Mouse (Mus musculus) adrenal gland, postnatal 25 days (tissue): ENCODE data around the gene Rab3c. TPM values are rescaled to one million over a fixed set of nuclear protein-coding genes. Genes with fewer than 3 reads are reported as not detected.

Source experiments
- DNase-seq: peaks from one replicate; pipeline ENCODE4 v3.0.0; 2021; ENCODE audit warnings: mixed read lengths
- total RNA-seq: library from RNA; stranded (reverse); gene quantifications from 2 replicates; pipeline ENCODE4 v1.2.3, GENCODE M21; 2021

Rab3c gene
- total RNA-seq, 1 experiment from 2014 or later = 33.2 TPM

- DNase-seq = no peak
Measured at GRCm38 (mm10) chr13:110190039-110190438, 90.8 kb downstream of the Rab3c start.

- no peak for DNase-seq
Measured at GRCm38 (mm10) chr13:110184963-110185685, 95.7 kb downstream of the Rab3c start.

DNA sequence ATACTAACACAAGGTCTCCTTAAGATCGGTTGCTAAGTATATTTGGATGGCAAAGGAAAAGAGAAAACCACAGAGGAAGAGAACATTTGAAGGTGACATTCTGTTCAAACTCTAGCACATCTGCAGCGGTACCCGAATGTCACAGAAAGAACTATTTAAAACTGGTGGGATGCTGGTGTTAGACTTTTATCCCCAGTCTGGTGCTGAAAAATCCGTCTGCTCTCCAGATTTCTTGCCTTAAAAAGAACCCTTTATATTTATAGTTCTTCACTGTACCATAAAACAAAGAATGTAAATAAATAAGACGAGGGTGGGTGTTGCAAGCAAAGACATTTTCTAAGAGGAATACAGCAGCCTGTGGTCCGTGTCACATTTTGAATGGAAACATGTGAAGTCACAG, 105.1 kb downstream of the Rab3c start:
- no peak for DNase-seq

DNA sequence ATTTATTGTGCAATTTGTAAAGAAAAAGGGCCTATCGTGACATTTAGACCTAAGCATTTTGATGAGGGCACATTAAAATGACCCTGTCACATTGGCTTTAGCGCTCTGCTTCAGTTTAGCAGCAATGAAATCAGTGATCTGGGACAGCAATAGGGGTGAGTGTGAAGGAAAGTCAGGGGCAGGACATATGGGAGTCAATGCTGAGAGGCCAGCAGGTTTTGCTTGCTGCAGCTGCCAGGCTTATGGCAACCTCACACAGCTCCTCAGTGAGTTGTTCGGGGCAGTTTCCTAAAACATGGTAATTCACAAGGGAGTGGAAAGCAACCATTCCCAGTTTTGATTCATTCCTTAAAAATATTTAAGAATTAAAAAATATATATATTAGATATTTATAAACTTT, 111.1 kb downstream of the Rab3c start:
- DNase-seq = no peak

GRCm38 (mm10) chr13:110169152-110169551, 111.6 kb downstream of the Rab3c start:
- DNase-seq = no peak

GRCm38 (mm10) chr13:110168570-110168969, 112.2 kb downstream of the Rab3c start:
- DNase-seq = no peak

- DNase-seq = no peak
Measured at GRCm38 (mm10) chr13:110166622-110167330, 114.0 kb downstream of the Rab3c start.

- DNase-seq = no peak
Measured at GRCm38 (mm10) chr13:110159980-110160379, 120.8 kb downstream of the Rab3c start.

DNA sequence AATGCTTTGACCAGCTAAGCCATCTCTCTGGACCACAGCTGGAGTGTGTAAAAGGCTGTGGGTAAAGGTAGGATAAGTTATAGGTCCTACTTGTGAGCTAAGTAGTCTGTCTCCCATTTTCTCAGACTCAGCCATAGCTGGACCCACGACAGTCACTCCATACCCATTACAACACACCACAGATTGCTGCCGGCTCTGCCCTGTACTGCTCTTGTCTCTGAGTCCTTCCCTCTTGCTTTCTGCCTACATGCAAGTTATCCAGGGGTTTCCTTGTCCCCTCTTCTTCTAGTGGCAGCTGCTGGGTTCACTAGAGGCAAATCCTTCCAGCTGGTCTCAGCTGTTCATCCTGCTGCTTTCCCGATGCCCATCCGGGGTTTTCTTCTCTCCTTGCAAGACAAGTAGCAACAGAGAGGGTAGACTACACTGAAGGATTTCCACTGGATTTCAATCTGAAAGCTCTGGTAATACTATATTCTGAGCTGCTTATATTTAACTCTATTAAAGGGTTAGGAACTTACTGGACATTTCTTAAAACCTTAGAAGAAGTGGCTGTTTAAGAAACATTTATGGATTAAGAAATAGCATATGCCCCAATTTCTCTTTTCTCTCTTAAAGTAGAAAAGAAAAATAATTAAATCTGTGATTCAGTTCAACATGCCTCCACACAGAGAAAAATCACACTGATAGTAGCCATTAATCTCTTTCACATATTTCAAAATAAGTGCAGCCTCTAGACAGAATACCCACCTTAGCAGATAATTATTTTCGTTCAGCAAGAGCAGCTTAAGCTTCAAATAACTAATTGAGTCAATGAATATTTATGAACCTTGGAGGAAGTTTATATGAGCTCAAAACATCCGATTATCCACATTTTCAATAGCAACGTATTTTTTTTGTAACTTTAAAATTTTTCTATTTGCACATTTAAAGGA, 121.9 kb downstream of the Rab3c start:
- no peak for DNase-seq

GRCm38 (mm10) chr13:110145545-110145944, 135.3 kb downstream of the Rab3c start:
- no peak for DNase-seq

DNA sequence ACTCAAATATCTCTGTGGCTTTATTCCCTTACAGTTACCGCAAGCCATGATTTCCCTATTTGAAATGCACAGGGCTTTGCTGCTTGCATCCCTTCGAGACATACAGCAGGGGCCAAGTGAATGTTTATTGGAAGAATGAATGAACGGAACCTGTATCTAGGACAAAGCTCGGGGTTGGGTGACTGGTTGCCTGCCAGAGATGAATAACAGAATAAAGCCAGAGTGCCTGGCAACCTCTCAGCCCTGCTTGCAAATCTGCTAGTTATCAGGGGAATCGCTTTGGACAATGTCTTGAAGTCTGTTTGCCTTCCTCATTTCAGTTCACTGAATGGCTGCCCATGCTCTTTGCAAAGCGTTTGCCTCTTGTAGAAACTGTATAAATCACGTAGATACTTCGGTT, 135.8 kb downstream of the Rab3c start:
- DNase-seq = no peak

DNA sequence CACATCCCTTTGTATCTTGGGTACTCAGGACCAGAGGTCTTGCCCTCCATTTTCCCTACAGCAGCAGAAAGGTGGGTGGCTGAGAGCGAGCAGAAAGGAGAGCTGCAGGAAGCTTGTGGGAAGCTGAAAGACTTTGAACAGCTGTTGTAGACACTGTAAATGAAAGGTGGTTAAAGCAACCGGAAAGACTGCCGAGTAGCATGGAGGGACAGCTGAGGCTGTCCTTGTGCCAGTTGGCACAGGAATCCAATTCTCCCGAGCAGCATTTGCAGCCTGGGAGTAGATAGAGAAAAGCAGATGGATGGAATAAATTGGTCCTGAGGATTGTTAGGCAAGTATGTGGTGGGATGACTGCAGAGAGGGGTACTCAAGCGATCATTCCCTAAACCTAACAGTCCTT, 141.5 kb downstream of the Rab3c start:
- DNase-seq = peak; percentile 3

DNA sequence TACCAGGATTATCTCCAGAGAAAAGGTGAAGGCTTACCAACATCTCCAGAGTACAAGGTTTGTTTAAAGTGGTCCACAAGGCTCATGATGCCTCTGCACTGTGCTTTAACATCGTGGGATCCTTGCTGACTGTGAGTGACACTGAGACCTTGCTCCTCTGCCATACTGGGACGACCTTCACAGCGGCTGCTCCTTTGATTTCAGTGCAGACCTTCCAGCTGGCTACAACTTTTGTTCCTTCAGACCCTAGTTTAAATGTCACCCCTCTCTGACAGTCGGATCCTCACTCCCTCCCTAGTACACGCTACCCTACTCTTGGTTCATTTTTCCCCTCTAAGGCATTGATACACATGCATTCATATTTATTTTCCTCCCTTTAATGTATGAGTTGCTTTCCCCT, 142.2 kb downstream of the Rab3c start:
- DNase-seq = no peak

GRCm38 (mm10) chr13:110127613-110128258, 153.1 kb downstream of the Rab3c start:
- no peak for DNase-seq

GRCm38 (mm10) chr13:110122825-110123224, 158.0 kb downstream of the Rab3c start:
- DNase-seq = no peak

GRCm38 (mm10) chr13:110116892-110117291, 163.9 kb downstream of the Rab3c start:
- no peak for DNase-seq

GRCm38 (mm10) chr13:110116316-110116715, 164.5 kb downstream of the Rab3c start:
- DNase-seq = no peak

GRCm38 (mm10) chr13:110114870-110115645, 165.7 kb downstream of the Rab3c start:
- no peak for DNase-seq

DNA sequence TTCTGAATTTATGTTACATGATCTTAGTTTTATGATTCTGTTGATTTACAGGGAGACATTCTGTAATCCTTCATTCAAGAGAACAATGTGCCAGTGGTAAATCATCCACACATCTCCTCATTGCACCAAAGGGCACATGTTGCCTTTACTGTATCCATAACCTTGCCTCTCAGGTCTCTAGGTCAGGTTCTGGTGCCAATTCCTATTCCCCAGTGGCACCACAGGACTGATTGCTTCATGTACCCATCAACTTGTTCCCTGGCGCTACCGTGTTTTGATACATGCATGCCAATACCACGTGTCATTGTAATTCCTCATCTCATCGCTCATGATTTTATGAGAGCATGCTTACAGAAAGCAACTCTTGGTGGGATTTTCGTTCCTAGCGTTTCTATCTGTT, 167.1 kb downstream of the Rab3c start:
- DNase-seq = peak; percentile 4

DNA sequence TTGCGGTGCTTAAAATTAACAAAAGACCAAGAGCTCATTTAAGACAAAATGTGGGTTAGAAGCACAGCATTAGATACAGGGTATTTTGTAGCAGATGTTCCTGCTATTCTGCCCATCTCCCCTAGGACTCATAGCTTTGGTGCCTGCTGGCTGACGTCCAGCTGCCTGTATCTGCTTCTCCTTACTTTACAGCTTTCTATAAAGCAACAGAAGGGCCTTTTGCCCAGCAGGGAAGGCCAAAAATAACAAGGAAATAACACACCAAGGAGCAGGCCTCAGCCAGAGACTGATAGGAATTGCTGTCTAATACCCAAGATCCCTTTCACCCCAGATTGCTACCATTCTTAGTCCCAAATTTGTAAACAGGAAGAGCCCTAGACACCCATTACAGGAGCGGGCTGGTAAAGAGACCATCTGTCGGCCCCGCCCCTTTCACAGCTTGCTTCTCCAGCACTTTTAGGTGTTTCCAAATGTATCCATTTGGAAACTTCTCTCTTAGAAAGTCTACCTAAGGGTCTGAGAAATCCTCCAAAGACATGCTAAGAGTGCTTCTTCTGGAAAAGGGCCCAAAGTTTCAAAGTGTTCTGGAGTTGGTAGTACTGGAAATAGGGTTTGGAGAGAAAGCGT, 183.3 kb downstream of the Rab3c start:
- DNase-seq = no peak

DNA sequence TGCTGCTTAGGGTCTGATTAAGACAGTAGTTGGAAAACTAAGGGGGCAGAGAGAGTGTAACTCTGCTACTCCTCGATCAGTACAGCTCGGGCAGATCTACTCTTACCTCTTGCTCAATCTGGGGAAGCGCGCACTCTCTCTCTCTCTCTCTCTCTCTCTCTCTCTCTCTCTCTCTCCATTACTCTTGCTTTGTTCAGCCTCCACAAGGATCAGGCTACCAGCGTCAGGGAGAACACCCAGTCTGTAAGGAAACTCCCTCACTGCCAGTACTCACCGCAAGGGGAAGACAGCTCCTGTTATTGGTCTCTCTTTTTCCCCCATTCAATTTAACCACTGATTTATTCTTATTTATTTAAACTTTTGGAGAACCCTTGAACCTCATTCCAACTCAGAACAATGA, 185.8 kb downstream of the Rab3c start:
- no peak for DNase-seq
